Mouse (Mus musculus): Measurements from ENCODE around the gene Cep131.

DNA sequence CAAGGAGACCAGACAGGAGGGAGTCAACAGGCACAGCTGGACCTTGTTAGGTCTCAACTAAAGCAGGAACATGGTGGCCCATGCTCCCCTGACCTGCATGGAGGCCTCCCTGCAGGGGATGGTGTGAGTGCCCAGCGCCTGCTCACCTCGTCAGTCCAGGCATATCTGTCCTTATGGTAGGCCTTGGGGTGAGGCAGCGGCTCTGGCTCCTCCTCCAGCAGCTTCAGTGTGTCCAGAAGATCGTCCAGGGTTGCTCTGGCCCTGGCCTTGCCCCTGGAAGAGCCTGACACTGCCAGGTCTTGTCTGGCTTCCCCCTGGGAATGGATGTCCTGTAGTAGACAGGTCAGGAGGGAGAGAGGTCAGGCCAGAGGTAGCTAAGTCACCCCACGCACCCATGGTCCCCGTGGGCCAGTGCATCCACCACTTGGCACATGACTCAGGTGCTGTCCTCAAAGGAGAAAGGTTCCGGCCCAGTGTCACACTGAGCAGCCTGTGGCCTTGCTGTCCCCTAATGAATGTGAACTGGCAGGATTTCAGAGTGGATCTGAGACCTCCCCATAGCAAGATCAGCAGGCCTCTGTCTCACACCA, 14.8 kb downstream of the Cep131 start:
- TF ChIP-seq CTCF (IDR thresholded peaks at IDR 0.05; ENCODE audit: control insufficient read depth, insufficient read depth, low read length) (no peak), POLR2A (IDR thresholded peaks at IDR 0.05; ENCODE audit: borderline replicate concordance, control insufficient read depth, low read depth, low read length) (no peak)

All from bone marrow, adult 2 months (tissue).